In genomic region chr12:103553497-103553896, GRCm38 (mm10) we compare ENCODE assay signal across 20 mouse cellular contexts. TPM values are rescaled to one million over a fixed set of nuclear protein-coding genes. Genes with fewer than 3 reads are reported as not detected.
DNase-seq lines count a peak whose midpoint lies in the region; ATAC-seq and TF ChIP-seq lines count a peak whose summit lies in the region.
"Had no signal": no experiment of that assay in that cellular context is flagged by ENCODE, and none has a peak within 500 bp of the region (broad histone marks: within the 10 kb centered on the region; RNA-seq: fewer than 3 reads in every experiment).

No protein-coding gene starts in this region.

- H3K4me1 ChIP-seq in liver, adult 2 months (ENCODE audit: control insufficient read depth, insufficient read depth, low read length), result peaks cover 17% of the 10 kb centered on the region
- H3K4me1 ChIP-seq in liver, embryonic 12.5 days, result no peaks in the 10 kb centered on the region
- no peaks in the 10 kb centered on the region for H3K4me1 ChIP-seq in small intestine, adult 2 months (ENCODE audit: control insufficient read depth, insufficient read depth, insufficient read length, low read length)
- H3K4me1 ChIP-seq: embryonic facial prominence, embryonic 10.5 days; forebrain, embryonic 13.5 days; hindbrain, embryonic 15.5 days; limb, embryonic 12.5 days; neural tube, embryonic 15.5 days had no signal

- no peaks in the 10 kb centered on the region for H3K36me3 ChIP-seq in liver, adult 2 months (ENCODE audit: control insufficient read depth, insufficient read depth, low read length)
- H3K36me3 ChIP-seq in liver, embryonic 12.5 days, result no peaks in the 10 kb centered on the region
- no peaks in the 10 kb centered on the region for H3K36me3 ChIP-seq in small intestine, adult 2 months (ENCODE audit: control insufficient read depth, insufficient read depth, low read length)
- H3K36me3 ChIP-seq: embryonic facial prominence, embryonic 10.5 days; hindbrain, embryonic 15.5 days; limb, embryonic 12.5 days; neural tube, embryonic 15.5 days had no signal

- 82% methylated on average over 3 of the region's 3 CpGs for WGBS in liver, adult 2 months
- 42% methylated on average over 3 of the region's 3 CpGs for WGBS in liver, embryonic 12.5 days (ENCODE audit: insufficient replicate concordance)
- WGBS in small intestine, adult 2 months, result 82% methylated on average over 3 of the region's 3 CpGs

- H3K79me2 ChIP-seq in liver, adult 2 months (ENCODE audit: control insufficient read depth, insufficient read depth, low read length), result no peaks in the 10 kb centered on the region

- no peak overlapping the region for H3K4me3 ChIP-seq in liver, adult 2 months (ENCODE audit: insufficient read depth, low read depth, low read length)
- H3K4me3 ChIP-seq in liver, embryonic 12.5 days, result no peak overlapping the region
- H3K4me3 ChIP-seq in small intestine, adult 2 months (ENCODE audit: low read depth, low read length), result no peak overlapping the region
- H3K4me3 ChIP-seq: embryonic facial prominence, embryonic 10.5 days; forebrain, embryonic 13.5 days; hindbrain, embryonic 15.5 days; limb, embryonic 12.5 days; myocyte; neural tube, embryonic 15.5 days had no signal

- H3K4me2 ChIP-seq in liver, embryonic 12.5 days, result no peak overlapping the region
- H3K4me2 ChIP-seq: forebrain, embryonic 13.5 days; heart, embryonic 11.5 days; hindbrain, embryonic 15.5 days; limb, embryonic 12.5 days; neural tube, embryonic 15.5 days had no signal

- peak; percentile 24; the same call in 1 of the 2 replicates for TF ChIP-seq CTCF in liver, adult 2 months (IDR thresholded peaks at IDR 0.05; ENCODE audit: low read depth, low read length)
- peak; percentile 26; the same call in 1 of the 2 replicates for TF ChIP-seq CTCF in small intestine, adult 2 months (IDR thresholded peaks at IDR 0.05; ENCODE audit: extremely low read depth, insufficient read length, insufficient replicate concordance, low read depth, low read length)

- ATAC-seq in liver, embryonic 12.5 days, result no peak; the same call in 1 of the 2 replicates
- ATAC-seq in CD4-positive, CD25-positive, alpha-beta regulatory T cell, adult 4 months, result peak; percentile 29
- ATAC-seq: forebrain, embryonic 13.5 days had no signal

- no peak for DNase-seq in liver, adult 2 months (ENCODE audit: extremely low read depth, low read depth, low spot score)
- peak; percentile 34 for DNase-seq in ZHBTc4 (ENCODE audit: low read depth, low spot score)
- DNase-seq in yolk sac, embryonic 10.5 days (ENCODE audit: low spot score), result no peak
- DNase-seq in Muller cell, postnatal 12 days (ENCODE audit: inconsistent ontology term), result no peak
- DNase-seq: adrenal gland, adult 8-10 months; cerebellum, postnatal 14 days; lung, adult 2 months; midbrain, embryonic 14.5 days; thymus, adult 18-20 months had no signal

- no peaks in the 10 kb centered on the region for H3K9me3 ChIP-seq in liver, embryonic 12.5 days (replicated peaks)
- H3K9me3 ChIP-seq: embryonic facial prominence, embryonic 10.5 days; forebrain, embryonic 13.5 days; hindbrain, embryonic 15.5 days; limb, embryonic 12.5 days; neural tube, embryonic 15.5 days had no signal

- no peak overlapping the region for H3K9ac ChIP-seq in liver, adult 2 months (ENCODE audit: low read depth, low read length)
- H3K9ac ChIP-seq in liver, embryonic 12.5 days, result no peak overlapping the region
- H3K9ac ChIP-seq: forebrain, embryonic 13.5 days; hindbrain, embryonic 15.5 days; limb, embryonic 12.5 days; neural tube, embryonic 15.5 days had no signal

- no peaks in the 10 kb centered on the region for H3K27me3 ChIP-seq in liver, adult 2 months (ENCODE audit: control insufficient read depth, insufficient read depth, low read length)
- no peaks in the 10 kb centered on the region for H3K27me3 ChIP-seq in liver, embryonic 12.5 days (replicated peaks)
- no peaks in the 10 kb centered on the region for H3K27me3 ChIP-seq in small intestine, adult 2 months (ENCODE audit: control insufficient read depth, insufficient read depth, low read length)
- H3K27me3 ChIP-seq: forebrain, embryonic 13.5 days; hindbrain, embryonic 15.5 days; limb, embryonic 12.5 days; neural tube, embryonic 15.5 days had no signal

- no peak overlapping the region for H3K27ac ChIP-seq in liver, adult 2 months (replicated peaks; ENCODE audit: insufficient read depth, low read depth, low read length)
- no peak overlapping the region for H3K27ac ChIP-seq in liver, embryonic 12.5 days
- no peak overlapping the region for H3K27ac ChIP-seq in small intestine, adult 2 months (ENCODE audit: insufficient read depth, low read depth, low read length)
- H3K27ac ChIP-seq: embryonic facial prominence, embryonic 10.5 days; forebrain, embryonic 13.5 days; hindbrain, embryonic 15.5 days; limb, embryonic 12.5 days; macrophage; neural tube, embryonic 15.5 days had no signal

- no peak for TF ChIP-seq POLR2A in liver, adult 2 months (IDR thresholded peaks at IDR 0.05; ENCODE audit: extremely low read depth, insufficient read depth, low read length)
- no peak for TF ChIP-seq POLR2A in small intestine, adult 2 months (IDR thresholded peaks at IDR 0.05; ENCODE audit: low read depth, low read length)

RNA-seq across cellular contexts. Expression of gene Ppp4r4, which starts 21.4 kb away (rescaled TPM):
- total RNA-seq in liver, adult 2 months (2014; rRNA removed), result 5.8 and 6.5 TPM in 2 replicates
- polyA plus RNA-seq in liver, adult 2 months (2012; rRNA removed), result 1.3 and 1.8 TPM in 2 replicates
- 1.8 and 2.3 TPM in 2 replicates for polyA plus RNA-seq in liver, embryonic 12.5 days (2016; fragmentation: Nextera tagmentation; extraction: Ambion mirVana)
- polyA plus RNA-seq in CD4-positive, CD25-positive, alpha-beta regulatory T cell, adult 4 months (2017; shearing (Covaris generic)), result under 1 TPM in 1 of 2 experiments, not detected in 1; 0.36 TPM
- 0.06 and 0.24 TPM in 2 replicates for polyA plus RNA-seq in small intestine, adult 2 months (2012; rRNA removed)
